Mouse (Mus musculus) B cell, adult 2 months (primary cell): ENCODE measurements around the gene Ica1.

Source experiments
- DNase-seq, 2 experiments: peaks; one replicate each; pipeline ENCODE4 v3.0.0; 2022

Ica1 gene

DNA sequence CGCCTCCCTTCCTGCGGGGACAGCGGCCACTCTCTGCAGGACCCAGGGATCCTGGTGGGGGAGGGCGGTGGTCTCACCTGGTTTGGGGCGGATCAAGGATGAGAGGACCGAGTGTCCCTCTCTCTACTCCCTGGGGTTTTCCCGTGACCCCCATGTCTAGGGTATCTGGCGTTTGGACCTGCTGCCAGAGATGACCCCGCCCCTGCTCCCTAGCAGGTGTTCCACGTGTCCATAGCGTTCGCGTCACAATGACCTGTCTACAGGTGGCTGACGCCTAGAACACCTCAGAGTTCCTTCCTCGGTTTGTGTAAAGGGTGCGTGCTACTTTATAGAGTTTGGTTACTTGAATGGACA is at the start of gene Ica1:
Ica1 (minus strand) TSS at position 193 of the 354 bp plus-strand sequence.
- no peak for DNase-seq

DNA sequence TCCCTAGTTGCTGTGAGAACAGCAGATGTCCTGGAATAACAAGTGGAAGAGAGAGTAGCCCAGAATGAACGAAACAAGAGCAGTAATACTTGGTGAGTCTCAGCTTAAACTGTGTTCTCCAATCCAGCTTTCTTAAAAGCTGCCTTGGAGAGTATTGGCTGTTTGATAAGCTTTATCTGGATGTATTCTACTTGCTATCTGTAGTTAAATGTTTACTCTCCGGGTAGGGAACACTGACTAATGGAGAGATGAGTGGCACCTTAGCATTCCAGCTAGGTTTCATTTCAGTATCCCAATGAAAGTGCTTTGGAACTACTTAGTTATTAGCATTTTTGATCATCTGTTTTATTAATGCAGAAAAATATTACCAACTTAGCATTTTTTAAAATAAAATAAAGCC is 41.6 kb upstream of the Ica1 start:
- DNase-seq, result no peak

DNA sequence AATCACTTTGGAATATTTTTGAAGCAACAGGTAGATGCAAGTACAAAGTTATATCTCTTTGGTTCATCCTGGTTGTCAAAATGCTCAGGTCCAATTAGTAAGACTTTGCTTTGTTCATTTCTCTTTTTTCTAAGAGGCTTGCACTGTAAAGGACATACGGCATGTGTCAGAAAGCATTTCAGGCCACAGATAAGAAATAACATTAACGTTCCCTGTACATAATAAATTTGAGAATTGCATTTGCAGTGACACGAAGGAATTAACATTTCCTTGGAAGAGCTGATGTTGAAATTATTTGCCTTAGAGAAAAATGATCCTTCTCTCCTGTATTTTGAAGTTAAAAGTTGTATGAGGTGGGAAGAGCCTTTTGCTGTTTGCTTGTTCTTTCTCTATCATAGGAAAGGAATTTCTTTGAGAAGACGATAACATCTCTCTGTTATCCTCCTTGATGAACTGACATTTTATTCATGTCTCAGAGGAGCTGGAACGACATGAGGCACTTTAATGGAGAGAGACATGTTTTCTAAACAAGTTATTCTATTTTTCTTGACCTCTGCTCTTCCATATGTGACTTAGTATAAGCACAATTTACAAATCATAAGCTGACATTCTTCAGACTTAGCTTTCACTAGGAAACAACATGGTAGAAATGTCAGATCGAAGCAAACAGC is 36.2 kb upstream of the Ica1 start:
- DNase-seq, result no peak

DNA sequence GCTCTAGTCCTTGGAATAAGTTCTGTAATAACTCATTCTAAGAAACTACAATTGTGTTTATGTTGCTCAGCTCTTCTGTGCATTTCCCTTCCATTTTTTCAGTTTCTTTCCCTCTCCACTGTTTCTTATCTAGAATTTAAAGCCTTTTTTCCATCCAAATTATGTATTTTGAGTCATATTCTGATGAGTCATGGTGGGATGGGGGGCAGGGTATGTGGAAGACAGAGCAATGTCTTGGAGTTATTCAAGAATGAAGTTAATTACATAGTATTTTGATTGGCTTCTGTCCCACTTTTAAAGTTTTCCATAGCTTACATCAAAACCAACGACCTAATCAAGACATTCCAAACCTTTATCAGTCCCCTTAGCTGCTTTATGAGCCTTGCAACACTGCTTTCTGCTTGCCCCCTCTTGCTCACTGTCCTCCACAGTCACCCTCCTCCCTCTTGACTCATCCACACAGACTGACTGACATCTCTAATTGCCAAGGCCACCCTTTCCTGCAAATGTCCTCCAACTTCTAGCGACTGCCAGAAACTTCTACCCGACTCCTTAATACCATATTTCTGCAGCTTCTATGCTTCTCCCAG is 24.4 kb upstream of the Ica1 start:
- DNase-seq, result no peak

DNA sequence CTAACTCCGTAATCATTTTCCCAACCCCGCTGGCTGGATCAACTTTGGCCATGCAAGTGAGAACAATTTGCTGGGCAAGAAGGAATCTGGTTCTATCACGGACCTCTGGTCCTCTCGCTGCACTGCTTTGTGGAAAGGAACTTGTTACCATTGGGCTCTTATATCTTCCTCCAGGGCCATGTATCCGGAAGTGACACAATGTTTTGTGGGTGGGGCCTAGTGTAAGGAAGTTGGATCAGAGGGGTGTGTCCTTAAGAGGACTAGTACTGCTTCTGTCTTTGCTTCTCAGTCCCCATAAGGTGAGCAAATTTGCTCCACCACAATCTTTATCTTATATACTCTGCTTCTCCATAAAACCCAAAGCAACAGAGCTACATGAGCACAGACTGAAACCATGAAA is 14.1 kb upstream of the Ica1 start:
- no peak for DNase-seq

DNA sequence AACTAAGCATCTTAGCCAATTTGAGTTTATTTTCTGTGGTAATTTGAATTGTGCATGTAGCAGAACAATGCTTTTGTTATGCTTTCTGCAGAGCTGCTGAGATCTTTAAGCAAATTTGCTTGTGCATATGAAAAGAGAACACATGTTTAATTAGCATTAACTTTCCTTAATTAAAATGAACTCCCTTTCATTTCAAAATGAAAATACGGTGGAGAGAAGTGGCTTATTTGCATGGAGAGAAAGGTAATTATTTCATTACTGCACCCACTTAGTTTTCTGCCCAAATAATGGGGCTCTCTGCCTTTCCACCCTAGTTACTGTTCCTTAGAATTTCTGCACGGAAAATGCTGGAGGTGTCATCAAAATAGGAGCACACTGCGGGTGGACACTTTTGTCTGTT is 13.5 kb upstream of the Ica1 start:
- DNase-seq, result no peak

DNA sequence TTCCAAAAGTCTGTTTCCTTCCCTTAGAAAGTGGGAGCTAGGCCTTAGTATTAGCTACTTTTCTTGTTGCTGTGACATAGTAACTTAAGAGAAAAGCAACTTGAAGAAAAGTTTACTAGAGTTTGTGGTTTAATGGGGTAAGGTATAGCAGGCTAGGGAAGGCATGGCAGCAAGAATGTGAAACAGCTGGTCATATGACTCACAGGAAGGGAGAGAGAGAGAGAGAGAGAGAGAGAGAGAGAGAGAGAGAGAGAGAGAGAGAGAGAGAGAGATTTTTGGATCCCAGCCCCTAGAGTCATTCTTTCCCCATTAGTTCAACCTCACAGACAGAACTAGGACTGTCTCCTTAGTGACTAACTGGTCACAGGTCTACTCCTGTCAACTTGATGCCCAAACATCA is 2.3 kb upstream of the Ica1 start:
- DNase-seq, result no peak

DNA sequence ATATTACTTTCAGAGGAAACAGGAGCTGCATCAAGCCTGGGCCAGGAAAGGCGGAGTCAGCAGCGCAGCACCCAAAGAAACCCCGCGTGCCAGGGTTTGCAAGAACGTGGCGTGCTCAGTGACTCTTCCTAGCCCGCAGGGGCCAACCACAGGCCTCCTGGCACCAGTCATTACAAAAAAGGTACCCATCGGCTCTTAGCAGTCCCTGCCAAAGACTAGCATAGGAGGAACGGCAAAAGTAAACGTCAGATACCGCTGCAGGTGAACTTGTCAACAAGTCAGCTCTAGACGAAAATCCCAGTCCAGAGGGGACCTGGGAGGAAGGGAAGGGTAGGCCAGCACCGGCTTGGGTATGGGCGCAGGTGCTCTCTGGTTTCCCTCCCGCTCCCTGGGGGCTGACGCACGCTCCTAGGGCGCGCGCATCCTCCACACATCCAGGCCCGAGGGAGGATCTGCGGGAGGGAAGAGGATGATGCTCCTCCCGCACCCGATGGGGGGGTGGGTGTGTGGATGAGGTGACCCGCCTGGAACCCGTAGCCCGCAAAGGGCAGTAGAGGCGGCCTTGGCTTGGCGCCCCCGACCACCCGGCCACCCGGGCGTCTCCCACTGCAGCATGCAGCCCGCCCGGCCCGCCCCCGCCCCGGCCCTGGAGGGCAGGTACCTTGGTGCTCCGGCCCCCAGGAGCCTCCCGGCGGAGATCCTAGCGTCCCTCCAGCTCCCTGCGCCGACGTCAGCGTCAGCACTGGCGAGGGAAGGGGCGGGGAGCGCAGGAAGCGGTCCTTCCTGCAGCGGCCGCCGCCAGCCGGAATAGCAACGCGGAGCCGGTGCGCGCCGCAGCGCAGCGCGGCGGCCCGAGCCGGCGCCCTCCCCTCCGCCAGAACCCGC is 635 bp downstream of the Ica1 start:
- no peak for DNase-seq

DNA sequence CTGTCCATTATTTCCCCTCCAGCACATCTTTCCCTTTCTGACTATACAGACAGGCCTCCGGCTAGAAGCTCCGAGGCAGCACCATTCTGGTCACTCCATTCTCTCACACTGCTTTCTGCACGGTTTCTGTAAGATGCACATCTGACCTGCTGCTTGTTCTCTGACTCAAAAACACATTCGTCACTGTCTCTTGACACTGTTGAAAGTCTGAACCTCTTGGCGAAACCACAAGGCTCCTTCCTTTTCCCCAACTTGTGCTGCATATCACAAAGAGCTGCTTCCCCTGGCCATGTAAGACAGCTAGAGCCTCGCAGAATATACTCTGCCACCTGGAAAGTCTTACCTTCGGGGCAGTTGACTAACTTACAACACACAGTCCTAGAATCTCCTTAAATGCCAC is 6.7 kb downstream of the Ica1 start:
- DNase-seq, result no peak

DNA sequence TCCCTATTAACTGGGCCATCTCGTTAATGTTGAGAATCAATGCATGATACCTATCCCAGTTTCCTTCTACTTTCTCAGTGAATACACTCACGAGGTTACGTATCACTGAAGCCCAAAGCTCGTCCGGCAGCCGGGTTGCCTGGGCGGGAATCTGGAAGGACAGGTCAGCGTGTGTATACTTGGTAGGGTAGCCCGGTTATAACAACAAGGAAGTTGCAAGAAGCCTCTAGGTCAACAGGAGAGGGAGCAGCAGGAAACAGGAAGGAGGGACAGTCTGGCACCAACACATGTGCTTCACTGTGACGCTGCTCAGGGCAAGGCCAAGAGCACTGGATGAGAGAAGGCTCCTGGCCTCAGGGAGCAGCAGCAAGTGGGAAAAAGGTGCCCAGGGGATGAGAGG is 7.9 kb downstream of the Ica1 start:
- DNase-seq, result no peak

DNA sequence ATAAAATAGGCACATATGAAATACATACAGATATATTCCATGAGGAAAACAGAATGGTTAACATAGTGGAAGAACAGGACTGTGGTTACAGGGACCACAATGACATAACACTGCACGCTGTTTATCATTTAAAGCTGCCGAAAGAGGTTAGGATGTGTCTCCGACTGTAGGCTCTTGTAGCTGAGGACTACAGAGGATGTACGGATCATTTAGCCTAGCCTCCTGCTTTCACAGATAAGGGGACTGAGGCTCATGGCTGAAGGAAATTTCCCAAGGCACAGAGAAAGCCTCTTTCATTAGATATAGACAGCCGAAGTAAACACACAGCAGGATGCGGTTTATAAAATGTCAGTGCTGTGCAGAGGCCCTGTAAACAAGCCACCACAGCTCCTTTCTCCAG is 8.5 kb downstream of the Ica1 start:
- DNase-seq, result no peak

DNA sequence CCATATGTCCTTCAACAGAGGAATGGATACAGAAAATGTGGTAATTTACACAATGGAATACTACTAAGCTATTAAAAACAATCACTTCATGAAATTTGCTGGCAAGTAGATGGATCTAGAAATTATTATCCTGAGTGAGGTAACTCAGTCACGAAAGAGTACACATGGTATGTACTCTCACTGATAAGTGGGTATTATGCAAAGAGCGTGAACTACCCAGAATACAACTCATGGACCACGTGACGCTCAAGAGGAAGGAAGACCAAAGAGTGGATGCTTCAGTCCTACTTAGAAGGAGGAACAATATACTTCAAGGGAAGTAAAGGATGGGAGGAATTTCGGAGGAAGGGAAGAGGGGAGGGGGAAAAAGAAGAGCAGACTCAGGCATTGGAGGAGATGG is 11.6 kb downstream of the Ica1 start:
- no peak for DNase-seq

DNA sequence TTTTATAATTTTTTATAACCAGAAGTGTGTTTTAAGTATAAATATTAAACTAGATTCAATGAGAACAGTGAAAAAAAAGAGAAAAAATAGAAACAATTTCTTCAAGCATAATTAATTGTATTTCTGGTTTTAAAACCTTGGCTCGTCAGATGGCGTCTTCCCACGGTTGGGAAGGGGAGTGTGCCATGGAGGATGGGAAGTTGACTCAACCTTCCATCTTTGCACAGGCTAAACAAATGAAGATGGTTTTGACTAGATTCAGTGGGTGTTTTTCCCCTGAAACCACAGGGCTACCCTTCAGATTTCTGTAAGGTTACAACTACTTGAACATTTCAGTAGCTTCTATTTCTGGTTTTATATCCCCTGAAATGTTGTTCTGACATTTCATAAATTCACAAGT is 12.5 kb downstream of the Ica1 start:
- DNase-seq, result no peak

DNA sequence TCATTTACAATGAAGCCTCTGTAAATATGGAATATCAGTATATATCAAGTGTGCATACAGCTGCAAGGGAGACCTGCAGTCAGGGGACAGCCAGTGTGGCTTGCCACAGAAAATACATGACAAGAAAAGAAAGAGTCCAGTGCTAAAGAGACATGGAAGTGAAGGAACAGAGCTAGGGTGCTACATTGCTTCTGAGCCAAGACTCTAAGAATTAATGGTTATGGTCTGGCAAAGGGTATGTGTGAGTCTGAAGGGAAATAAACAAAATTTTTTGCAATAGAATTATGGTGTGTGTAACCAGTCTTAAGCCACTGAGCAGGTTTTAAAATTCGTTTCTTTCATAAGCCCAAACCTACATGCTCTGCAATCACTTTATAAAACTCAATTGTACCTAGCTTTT is 13.2 kb downstream of the Ica1 start:
- no peak for DNase-seq

DNA sequence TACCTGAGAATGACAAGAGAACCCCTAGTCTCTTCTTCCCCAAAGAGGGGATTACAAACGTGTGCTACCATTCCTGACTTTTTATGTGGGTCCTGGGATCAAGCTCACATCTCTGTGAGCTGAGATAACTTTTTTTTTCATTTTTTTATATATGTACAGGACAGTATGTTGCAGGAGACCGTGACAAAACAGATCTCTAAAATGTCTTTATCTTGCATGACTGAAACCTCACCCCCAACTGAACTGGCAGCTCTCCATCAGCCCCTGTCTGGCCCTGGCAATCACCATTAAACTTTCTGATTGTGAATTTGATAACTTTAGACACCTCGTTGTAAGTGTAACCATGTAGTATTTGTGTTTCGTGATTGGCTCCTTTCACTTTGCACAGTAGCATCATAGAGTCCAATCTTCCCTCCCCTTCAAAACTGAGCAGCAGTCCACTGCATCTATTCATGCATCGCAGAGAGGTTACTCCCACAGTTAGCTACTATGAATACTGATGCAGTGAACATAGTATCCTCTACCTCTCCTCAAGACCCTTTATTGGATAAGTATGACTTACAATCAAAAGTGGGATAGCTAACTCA is 17.5 kb downstream of the Ica1 start:
- no peak for DNase-seq

DNA sequence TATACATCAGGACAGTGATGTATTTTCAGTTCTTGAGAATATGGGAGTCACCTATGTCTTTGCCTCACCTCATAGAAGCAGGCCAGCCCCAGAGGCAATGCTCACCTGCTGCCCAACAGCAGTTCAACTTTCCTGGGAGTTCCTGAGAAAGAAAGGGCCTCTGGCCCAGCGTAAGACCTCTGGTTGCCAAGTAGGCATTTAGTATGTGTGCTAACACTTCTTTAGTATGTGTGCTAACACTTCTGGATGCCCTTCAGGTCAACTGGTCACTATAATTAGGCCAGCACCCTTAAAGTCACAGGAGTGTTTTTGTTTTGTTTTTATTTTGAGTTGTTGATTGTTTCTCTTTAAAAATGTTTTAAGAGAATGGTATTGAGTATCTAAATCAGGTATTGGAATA is 18.4 kb downstream of the Ica1 start:
- no peak for DNase-seq

DNA sequence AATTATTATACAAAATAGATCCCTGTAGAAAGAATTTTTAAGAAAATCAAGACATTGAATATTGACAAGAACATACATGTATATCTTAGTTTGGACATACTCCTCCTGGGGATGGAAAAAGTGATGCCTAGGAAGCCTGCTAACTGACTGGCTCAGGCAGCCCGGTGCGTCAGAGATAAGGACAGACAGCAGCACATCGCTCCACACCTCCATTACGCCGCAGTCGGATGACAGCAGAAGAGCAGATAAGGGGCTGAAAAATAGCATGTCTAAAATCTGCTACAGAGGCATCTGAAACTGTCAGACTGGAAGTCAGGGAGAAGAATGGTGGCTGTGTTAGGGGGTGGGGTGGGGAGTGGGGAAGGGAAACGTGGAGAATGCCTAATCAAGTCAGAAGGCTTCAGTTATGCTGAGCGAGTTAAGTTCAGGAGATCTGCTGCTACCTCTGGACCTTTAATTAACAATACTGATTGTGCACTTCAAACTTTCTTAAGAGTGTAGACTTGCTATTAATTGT is 22.5 kb downstream of the Ica1 start:
- no peak for DNase-seq

DNA sequence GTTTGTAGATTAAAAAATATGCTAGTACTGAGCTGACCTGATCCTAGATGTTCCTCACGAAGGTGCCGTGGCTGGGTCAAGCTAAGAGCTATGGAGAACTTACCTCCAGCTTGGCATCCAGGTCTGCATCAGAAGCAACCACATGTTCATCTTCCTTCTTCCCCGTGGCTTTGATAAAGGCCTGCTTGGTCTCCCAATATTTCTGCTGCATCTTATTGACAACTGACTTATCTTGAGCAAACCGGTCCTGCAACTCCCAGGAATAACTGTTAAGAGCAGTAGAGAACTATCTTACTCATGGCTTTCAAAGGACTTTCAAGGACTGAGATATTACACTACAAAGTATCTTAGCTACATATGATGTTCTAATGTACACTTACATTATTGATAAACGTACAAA is 23.8 kb downstream of the Ica1 start:
- no peak for DNase-seq

DNA sequence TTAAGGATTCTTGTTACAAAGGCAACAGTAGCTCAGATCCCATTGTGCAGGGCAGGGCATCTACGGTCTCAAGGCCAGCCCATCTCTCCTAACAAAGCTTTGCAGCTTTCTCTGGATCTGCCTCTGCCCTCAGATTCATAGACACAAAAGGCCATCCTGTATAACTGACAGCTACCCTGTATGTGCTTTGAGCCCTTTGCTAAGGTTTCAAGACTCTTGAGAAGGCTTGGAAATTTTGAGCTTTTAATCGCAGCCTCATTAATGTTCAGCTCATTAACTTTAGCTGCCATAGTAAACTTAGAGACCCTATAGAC is 24.6 kb downstream of the Ica1 start:
- no peak for DNase-seq

DNA sequence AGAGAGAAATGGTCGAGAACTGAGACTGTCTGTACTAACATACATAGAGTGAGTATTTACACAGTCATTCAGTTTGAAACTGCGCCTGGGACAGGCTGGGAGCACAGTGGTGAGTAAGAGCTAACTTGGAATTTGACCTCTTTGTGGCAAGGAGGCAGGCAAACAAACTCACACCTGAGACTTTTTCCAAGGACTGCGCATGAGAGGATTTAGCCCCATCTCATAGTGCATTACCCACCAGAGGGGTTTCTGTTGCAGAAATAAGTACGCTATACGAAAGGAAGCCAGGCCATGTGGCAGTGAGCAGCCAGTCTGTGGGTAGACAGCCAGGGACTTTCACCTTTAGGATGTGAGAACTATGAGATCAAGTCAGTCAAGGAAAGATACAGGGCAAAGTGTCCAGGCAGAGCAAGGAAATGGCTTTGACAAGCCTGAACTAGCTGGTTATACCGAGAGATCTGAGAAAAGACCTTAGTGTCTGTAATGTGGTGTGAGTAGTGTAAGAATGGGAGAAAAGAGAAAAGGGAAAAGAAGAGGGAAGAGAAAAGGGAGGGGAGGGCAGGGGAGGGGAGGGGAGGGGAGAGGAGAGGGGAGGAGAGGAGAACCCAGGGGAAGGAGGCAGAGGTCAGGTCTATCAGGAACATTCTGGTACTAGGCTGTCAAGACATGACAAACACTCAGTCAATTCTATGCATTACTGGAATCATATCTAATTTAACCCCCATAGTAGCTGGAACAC is 25.1 kb downstream of the Ica1 start:
- DNase-seq, result no peak

DNA sequence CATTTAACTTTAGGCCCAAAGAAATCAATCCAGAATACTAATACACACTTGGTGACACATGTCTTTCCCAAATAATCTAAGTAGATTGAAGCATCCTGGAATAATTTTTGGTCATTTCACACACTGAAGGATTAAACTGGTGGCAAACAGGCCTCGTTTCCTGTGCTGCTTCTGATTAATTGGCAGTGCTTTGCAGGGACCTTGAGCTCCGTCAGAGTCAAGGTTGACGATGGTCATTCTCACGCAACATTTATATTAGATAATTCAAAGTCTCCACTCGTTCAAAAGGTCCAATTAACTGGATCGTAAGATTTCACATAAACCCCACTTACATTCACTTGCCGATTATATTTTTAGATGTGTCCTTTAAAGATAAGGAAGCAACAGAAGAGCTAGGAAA is 33.4 kb downstream of the Ica1 start:
- DNase-seq, result no peak

DNA sequence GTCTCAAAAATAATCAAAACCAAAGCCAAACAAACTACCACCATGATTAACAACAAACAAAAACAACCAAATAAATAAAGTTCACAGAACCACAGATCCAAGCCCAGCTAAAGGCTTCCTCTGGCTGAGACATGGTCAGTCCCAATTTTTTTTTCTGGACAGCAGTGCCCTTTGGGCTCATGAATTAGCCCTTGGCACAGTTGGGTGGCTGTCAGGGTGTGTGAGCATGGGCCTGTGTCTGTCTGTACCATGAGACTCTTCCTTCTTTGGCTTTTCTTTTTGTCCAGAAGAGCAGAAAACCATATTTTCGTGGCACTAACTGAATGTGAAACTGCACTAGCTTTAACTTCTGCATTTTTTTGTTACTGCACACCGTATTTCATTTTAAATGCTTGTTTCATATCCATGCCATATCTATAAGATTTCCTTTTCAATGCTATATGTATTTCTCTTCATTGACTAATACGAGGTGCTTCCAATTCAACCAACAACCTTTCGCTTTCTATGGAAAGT is 34.0 kb downstream of the Ica1 start:
- peak; percentile 5 to 15 for DNase-seq

DNA sequence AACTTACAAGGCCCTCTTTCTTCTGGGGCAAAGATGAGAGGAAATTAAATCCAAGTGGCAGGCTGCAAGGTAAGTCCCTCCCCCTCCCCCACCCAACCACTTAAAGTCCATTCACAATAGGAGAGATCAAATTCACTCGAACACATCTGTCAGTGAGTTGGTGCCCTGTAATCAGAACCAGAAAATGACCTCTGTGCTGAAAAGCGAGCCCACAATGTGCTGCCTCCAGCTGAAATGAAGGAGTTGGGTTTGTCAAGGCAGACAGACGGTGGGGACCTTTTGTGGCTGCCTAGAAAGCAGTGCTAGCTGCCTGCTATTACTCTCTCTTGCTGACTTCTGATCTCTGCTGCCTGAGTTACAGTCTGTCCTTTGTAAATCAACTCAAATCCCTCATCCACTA is 35.8 kb downstream of the Ica1 start:
- no peak for DNase-seq
